Mouse (Mus musculus) frontal cortex, adult 2 months (tissue): ENCODE results near the gene Akap13. TPM values are rescaled to one million over a fixed set of nuclear protein-coding genes. Genes with fewer than 3 reads are reported as not detected.
"Not testable (repeated sequence)": the region's sequence is repeated elsewhere in the genome, so short reads cannot be mapped to it uniquely, and the experiment has no call there.

ENCODE experiments used
- DNase-seq, 2 experiments: peaks; one replicate each; pipeline ENCODE4 v3.0.0; 2022; ENCODE audit warnings: low spot score in 1 of 2; ENCODE audit errors: extremely low spot score in 1 of 2
- polyA plus RNA-seq: library from polyadenylated mRNA; depleted of rRNA; stranded (reverse); fragments of >200 nt; gene quantifications from 2 replicates; pipeline ENCODE4 v1.2.3, GENCODE M21; 2012

Gene Akap13
- polyA plus RNA-seq, 1 experiment = 23.3 TPM

- no peak for DNase-seq
Observed at GRCm38 (mm10) chr7:75782723-75783011, 327.3 kb downstream of the Akap13 start.

GRCm38 (mm10) chr7:75785388-75786328 lies 330.3 kb downstream of the Akap13 start:
- no peak for DNase-seq

- no peak for DNase-seq
Observed at GRCm38 (mm10) chr7:75786812-75787211, 331.5 kb downstream of the Akap13 start.

- DNase-seq = no peak
Observed at GRCm38 (mm10) chr7:75787371-75787770, 332.0 kb downstream of the Akap13 start.

GRCm38 (mm10) chr7:75788069-75788800 lies 332.9 kb downstream of the Akap13 start:
- peak in 1 of 2 experiments; percentile 40 for DNase-seq

GRCm38 (mm10) chr7:75788801-75789135 lies 333.4 kb downstream of the Akap13 start:
- not testable (repeated sequence) for DNase-seq

GRCm38 (mm10) chr7:75789746-75790145 lies 334.4 kb downstream of the Akap13 start:
- DNase-seq = no peak

GRCm38 (mm10) chr7:75791092-75791837 lies 335.9 kb downstream of the Akap13 start:
- DNase-seq = peak in 1 of 2 experiments; percentile 12

- DNase-seq = no peak
Observed at GRCm38 (mm10) chr7:75793091-75793490, 337.8 kb downstream of the Akap13 start.

- no peak for DNase-seq
Observed at GRCm38 (mm10) chr7:75793654-75794335, 338.5 kb downstream of the Akap13 start.

- no peak for DNase-seq
Observed at GRCm38 (mm10) chr7:75795106-75795505, 339.8 kb downstream of the Akap13 start.

- peak in 1 of 2 experiments; percentile 13 for DNase-seq
Observed at GRCm38 (mm10) chr7:75796474-75796873, 341.1 kb downstream of the Akap13 start.

- DNase-seq = no peak
Observed at GRCm38 (mm10) chr7:75800530-75800929, 345.2 kb downstream of the Akap13 start.

- DNase-seq = no peak
Observed at GRCm38 (mm10) chr7:75801022-75801421, 345.7 kb downstream of the Akap13 start.

- DNase-seq = no peak
Observed at GRCm38 (mm10) chr7:75801621-75802358, 346.5 kb downstream of the Akap13 start.

GRCm38 (mm10) chr7:75802887-75803286 lies 347.6 kb downstream of the Akap13 start:
- no peak for DNase-seq
